Mouse (Mus musculus) activated CD4-positive, CD25-positive, alpha-beta regulatory T cell (primary cell): Measurements from ENCODE around the gene Olfr98. TPM values are rescaled to one million over a fixed set of nuclear protein-coding genes. Genes with fewer than 3 reads are reported as not detected.

Experiments used
- polyA plus RNA-seq, 2 experiments: library from polyadenylated mRNA; unstranded; fragments of 100-300 nt; shearing (Covaris generic); gene quantifications; one replicate each; pipeline ENCODE4 v1.2.1; 2017

The Olfr98 gene
- not detected for polyA plus RNA-seq

GRCm38 (mm10) chr17:37263626-37264025 lies at the start of gene Olfr98:
TSS of gene Olfr98 (minus strand) at chr17:37263749.

GRCm38 (mm10) chr17:37304213-37304612 lies 40.7 kb upstream of the Olfr98 start, which contains the start of gene Olfr101:
TSS of gene Olfr101 (minus strand) at chr17:37304313.

GRCm38 (mm10) chr17:37283360-37283759 lies 19.8 kb upstream of the Olfr98 start, which contains the start of gene Olfr99:
TSS of gene Olfr99 (minus strand) at chr17:37283460.

GRCm38 (mm10) chr17:37270058-37270701 lies 6.6 kb upstream of the Olfr98 start, which contains the start of gene H2-M3:
TSS of gene H2-M3 (plus strand) at chr17:37270220.

GRCm38 (mm10) chr17:37237230-37237629 lies 26.3 kb downstream of the Olfr98 start, which contains the start of gene Olfr97:
TSS of gene Olfr97 (minus strand) at chr17:37237330.

GRCm38 (mm10) chr17:37219846-37220245 lies 43.7 kb downstream of the Olfr98 start, which contains the start of gene Olfr96:
TSS of gene Olfr96 (plus strand) at chr17:37220146.

GRCm38 (mm10) chr17:37213018-37213417 lies 50.5 kb downstream of the Olfr98 start, which contains the start of gene Olfr95:
TSS of gene Olfr95 (minus strand) at chr17:37213118.

Other genes with a start within 250 kb of the Olfr98 start
- not detected for gene Mog, start 240.4 kb downstream of the Olfr98 start, polyA plus RNA-seq
- 10 to 100 TPM; 10.7 to 14.6 TPM for gene Gabbr1, start 217.8 kb downstream of the Olfr98 start, polyA plus RNA-seq
- not detected for gene Olfr90, start 175.2 kb downstream of the Olfr98 start, polyA plus RNA-seq
- gene Olfr91, start 165.5 kb downstream of the Olfr98 start, polyA plus RNA-seq, result under 1 TPM in 1 of 2 experiments, not detected in 1; 0.21 TPM
- not detected for gene Olfr92, start 143.7 kb downstream of the Olfr98 start, polyA plus RNA-seq
- gene Olfr93, start 102.3 kb downstream of the Olfr98 start, polyA plus RNA-seq, result not detected
- 1 to 10 TPM in 1 of 2 experiments, under 1 TPM in 1; 0.52 to 2.0 TPM for gene Ubd, start 69.9 kb downstream of the Olfr98 start, polyA plus RNA-seq
- not detected for gene Olfr94, start 62.8 kb downstream of the Olfr98 start, polyA plus RNA-seq
- not detected for gene Olfr95, start 50.6 kb downstream of the Olfr98 start, polyA plus RNA-seq
- gene Olfr96, start 43.6 kb downstream of the Olfr98 start, polyA plus RNA-seq, result not detected
- not detected for gene Olfr97, start 26.4 kb downstream of the Olfr98 start, polyA plus RNA-seq
- gene H2-M3, start 6.5 kb upstream of the Olfr98 start, polyA plus RNA-seq, result 100 to 1,000 TPM; 112 to 128 TPM
- 1 to 10 TPM; 2.3 to 3.6 TPM for gene Olfr99, start 19.7 kb upstream of the Olfr98 start, polyA plus RNA-seq
- under 1 TPM; 0.06 to 0.43 TPM for gene Olfr101, start 40.6 kb upstream of the Olfr98 start, polyA plus RNA-seq
- under 1 TPM in 1 of 2 experiments, not detected in 1; 0.39 TPM for gene Olfr102, start 53.3 kb upstream of the Olfr98 start, polyA plus RNA-seq
- gene Olfr103, start 75.9 kb upstream of the Olfr98 start, polyA plus RNA-seq, result not detected
- gene Olfr104-ps, start 95.8 kb upstream of the Olfr98 start, polyA plus RNA-seq, result not detected
- not detected for gene Olfr105-ps, start 115.3 kb upstream of the Olfr98 start, polyA plus RNA-seq
- not detected for gene Olfr106-ps, start 126.6 kb upstream of the Olfr98 start, polyA plus RNA-seq
- gene Olfr107, start 135.5 kb upstream of the Olfr98 start, polyA plus RNA-seq, result under 1 TPM; 0.04 to 0.09 TPM
- not detected for gene Olfr108, start 181.7 kb upstream of the Olfr98 start, polyA plus RNA-seq
- gene Olfr109, start 195.2 kb upstream of the Olfr98 start, polyA plus RNA-seq, result under 1 TPM in 1 of 2 experiments, not detected in 1; 0.10 TPM
- 1 to 10 TPM in 1 of 2 experiments, under 1 TPM in 1; 0.37 to 2.2 TPM for gene H2-M2, start 219.8 kb upstream of the Olfr98 start, polyA plus RNA-seq
- gene Olfr110, start 228.7 kb upstream of the Olfr98 start, polyA plus RNA-seq, result not detected
- not detected for gene Olfr111, start 244.3 kb upstream of the Olfr98 start, polyA plus RNA-seq